Mouse (Mus musculus) forelimb bud, embryonic 11.5 days (tissue): Measurements from ENCODE around the gene Slc22a23.

Source experiments
- DNase-seq: peaks from one replicate; pipeline ENCODE4 v3.0.0-alpha.2; 2012; ENCODE audit warnings: low read depth, low spot score

The Slc22a23 gene

GRCm38 (mm10) chr13:34163304-34163975 lies 181.5 kb downstream of the Slc22a23 start:
- no peak for DNase-seq

GRCm38 (mm10) chr13:34162491-34163303 lies 182.3 kb downstream of the Slc22a23 start, which contains the start of gene Psmg4:
Gene Psmg4, plus strand, starts transcription at chr13:34162964.
- DNase-seq: peak; percentile 90

GRCm38 (mm10) chr13:34159926-34160325 lies 185.1 kb downstream of the Slc22a23 start:
- DNase-seq: no peak

- DNase-seq: no peak
These were observed 187.3 kb downstream of the Slc22a23 start for GRCm38 (mm10) chr13:34157596-34158157.

GRCm38 (mm10) chr13:34156840-34157185 lies 188.2 kb downstream of the Slc22a23 start:
- DNase-seq: no peak

- no peak for DNase-seq
These were observed 188.7 kb downstream of the Slc22a23 start for GRCm38 (mm10) chr13:34156133-34156839.

GRCm38 (mm10) chr13:34154931-34155272 lies 190.1 kb downstream of the Slc22a23 start:
- peak; percentile 77 for DNase-seq

GRCm38 (mm10) chr13:34154217-34154930 lies 190.6 kb downstream of the Slc22a23 start:
- DNase-seq: no peak

- DNase-seq: no peak
These were observed 191.5 kb downstream of the Slc22a23 start for GRCm38 (mm10) chr13:34153254-34154011.

GRCm38 (mm10) chr13:34152695-34153094 lies 192.3 kb downstream of the Slc22a23 start:
- no peak for DNase-seq

GRCm38 (mm10) chr13:34151425-34151824 lies 193.6 kb downstream of the Slc22a23 start:
- no peak for DNase-seq

GRCm38 (mm10) chr13:34150271-34151027 lies 194.5 kb downstream of the Slc22a23 start:
- DNase-seq: no peak

- DNase-seq: no peak
These were observed 195.4 kb downstream of the Slc22a23 start for GRCm38 (mm10) chr13:34149463-34150176.

- no peak for DNase-seq
These were observed 196.1 kb downstream of the Slc22a23 start for GRCm38 (mm10) chr13:34148767-34149392.

- no peak for DNase-seq
These were observed 196.8 kb downstream of the Slc22a23 start for GRCm38 (mm10) chr13:34148181-34148580.

- no peak for DNase-seq
These were observed 198.1 kb downstream of the Slc22a23 start for GRCm38 (mm10) chr13:34146916-34147315.

- DNase-seq: no peak
These were observed 201.6 kb downstream of the Slc22a23 start for GRCm38 (mm10) chr13:34143389-34143788.

GRCm38 (mm10) chr13:34136605-34137004 lies 208.4 kb downstream of the Slc22a23 start:
- DNase-seq: no peak

GRCm38 (mm10) chr13:34134276-34134675 lies 210.7 kb downstream of the Slc22a23 start:
- DNase-seq: no peak
